Mouse (Mus musculus) lung, adult 18-20 months (tissue): ENCODE measurements around the gene Acin1.

Experiments used
- DNase-seq, 2 experiments: peaks; one replicate each; pipeline ENCODE4 v3.0.0; 2022; ENCODE audit warnings: mixed read lengths in 2 of 2

Gene Acin1

DNA sequence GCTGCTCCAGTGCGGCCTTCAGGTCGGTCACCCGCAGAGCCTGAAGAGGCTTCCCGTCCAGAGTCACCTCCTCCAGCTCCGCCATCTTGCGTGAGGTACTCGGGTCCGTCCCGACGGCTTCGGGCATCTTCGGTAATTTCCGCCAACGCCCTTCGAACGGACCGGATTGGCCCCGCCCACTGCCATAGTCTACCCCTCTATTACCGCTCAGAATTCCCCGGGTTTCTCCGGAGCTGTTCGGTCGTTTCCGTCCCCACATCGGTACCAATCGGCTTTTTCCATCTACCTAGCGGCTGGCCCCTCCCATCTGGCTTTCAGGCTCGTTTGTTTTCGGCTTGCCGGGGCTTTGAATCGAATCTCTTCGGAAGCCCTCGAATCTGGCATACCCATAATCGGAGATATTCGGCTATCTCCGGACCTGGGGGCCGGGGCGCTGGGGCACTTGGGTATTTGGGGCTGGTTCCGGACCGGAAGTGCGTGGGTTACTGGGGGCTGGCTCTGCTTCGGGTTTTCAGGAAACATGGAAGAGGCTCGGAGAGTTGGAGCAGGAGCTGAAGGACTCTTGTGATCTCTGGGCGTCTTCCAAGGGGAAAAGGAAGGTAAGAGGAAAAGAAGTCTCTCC is at the start of gene Acin1:
Gene Acin1, minus strand, starts transcription at position 410 of the 622 bp plus-strand sequence.
- DNase-seq, result peak; percentile 100

GRCm38 (mm10) chr14:54735221-54735620 is 48.5 kb upstream of the Acin1 start:
- DNase-seq, result no peak

- no peak for DNase-seq
Measured at GRCm38 (mm10) chr14:54734004-54734403, 47.3 kb upstream of the Acin1 start.

DNA sequence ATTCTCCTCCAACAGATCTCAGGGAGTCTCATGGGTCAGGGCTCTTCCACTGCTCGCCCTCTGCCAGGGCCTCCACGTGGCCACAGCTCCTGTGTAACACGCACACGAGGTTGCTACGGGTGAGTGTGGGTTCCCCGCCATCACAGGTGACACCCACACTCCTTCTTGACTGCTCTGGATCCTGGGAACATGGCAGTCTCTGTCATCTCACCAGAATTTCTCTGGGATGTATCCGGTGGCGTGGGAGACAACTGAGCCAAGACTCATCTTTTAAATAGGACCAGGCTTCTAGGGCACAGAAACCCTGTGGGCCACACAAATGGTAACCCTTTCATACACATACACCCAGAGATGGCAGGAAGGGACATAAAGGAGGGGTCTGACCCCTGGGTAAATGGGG is 45.5 kb upstream of the Acin1 start:
- no peak for DNase-seq

GRCm38 (mm10) chr14:54730305-54730704 is 43.6 kb upstream of the Acin1 start:
- no peak for DNase-seq

DNA sequence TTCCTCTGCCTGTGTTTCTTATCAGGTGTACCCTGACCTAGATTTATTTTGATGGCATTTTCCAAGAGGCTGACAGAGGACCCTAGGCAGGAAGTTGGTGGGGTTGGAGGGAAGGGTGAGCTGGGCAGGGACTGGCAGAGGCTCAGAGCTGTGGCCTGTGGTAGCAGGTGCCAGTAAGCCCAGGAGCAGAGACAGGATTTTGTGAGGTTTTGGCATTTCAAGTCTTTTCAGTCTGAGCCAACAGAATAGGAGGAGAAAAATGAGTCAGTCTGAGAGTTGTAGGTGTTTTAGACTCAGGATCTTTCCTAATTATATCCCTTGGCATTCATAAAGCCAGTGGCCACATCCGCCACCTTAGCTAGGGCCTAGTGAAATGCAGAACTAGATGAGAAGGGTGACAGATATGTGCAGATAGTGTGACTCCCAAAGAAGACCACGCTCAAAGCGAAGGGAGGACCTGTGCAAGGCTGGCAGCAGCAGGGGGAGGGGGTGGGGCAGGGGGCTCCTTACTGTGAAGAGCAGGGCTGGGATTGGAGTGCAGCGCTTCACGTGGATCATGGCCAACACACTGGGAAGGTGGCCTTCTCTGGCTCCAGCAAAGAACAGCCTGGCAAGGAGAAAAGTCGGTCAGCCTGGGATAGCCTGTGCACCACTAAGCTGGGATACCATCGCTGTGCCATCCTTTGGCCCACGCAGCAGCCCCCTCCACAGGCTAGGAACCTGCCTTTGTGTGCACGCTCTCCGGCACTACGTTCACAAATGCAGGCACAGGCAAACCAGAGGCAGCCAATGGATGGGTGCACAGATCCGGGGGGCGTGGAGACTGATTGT is 42.3 kb upstream of the Acin1 start:
- DNase-seq, result no peak

- DNase-seq, result no peak
Measured at GRCm38 (mm10) chr14:54727565-54727964, 40.8 kb upstream of the Acin1 start.

DNA sequence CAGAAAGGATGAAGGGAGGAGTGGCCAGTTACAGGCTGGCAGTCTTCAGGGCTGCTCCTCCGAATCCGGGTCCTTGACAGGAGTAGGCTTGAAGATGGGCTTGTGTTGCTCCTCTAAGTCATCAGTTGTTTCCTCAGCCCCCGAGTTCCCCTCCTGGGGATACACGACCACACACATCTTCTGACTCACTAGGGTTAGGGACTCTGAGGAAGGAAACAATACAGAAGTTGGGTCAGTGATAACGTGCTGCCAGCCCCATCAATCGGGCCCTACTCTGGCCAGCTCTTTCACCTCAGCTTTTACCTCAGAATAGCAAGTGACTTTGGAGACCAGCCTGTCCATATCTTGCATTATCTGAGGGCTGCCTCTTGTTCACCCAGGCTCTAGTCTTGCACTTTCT is 37.3 kb upstream of the Acin1 start:
- DNase-seq, result no peak

- DNase-seq, result no peak
Measured at GRCm38 (mm10) chr14:54721711-54722110, 35.0 kb upstream of the Acin1 start.

DNA sequence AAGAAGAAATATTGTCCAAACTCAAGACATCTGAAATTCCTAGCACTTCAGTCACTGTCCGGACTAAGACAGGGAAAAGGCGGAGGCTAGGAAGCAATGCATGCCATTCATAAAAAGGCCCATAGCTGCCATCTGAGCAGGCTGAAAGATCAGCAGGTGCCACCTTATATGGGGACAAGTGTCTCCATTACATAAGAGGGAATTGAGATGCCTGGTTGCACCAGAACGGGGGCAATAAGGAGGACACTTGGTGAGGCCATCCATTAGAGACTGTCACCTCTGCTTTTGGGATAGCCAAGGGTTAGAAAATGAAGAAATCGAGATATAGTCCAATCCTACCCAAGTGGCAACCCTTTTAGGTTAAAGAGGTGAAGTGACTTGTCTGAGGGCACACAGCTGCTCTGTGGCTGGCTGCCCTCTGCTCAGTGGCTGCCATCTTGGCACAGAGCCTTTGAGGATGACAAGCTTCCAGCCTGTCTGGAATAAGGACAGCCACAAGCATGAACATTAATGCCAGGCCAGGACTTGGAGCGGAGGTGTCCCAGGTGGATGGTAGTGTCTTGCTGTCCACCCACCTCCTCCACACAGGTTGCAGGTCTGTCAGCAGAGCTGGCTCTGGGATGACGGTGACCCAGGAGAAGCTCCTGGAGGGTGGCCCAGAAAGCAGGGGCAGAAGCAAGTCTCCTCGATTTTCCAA is 34.1 kb upstream of the Acin1 start:
- DNase-seq, result no peak

GRCm38 (mm10) chr14:54720041-54720440 is 33.3 kb upstream of the Acin1 start:
- DNase-seq, result no peak

GRCm38 (mm10) chr14:54715402-54715801 is 28.7 kb upstream of the Acin1 start:
- DNase-seq, result no peak

DNA sequence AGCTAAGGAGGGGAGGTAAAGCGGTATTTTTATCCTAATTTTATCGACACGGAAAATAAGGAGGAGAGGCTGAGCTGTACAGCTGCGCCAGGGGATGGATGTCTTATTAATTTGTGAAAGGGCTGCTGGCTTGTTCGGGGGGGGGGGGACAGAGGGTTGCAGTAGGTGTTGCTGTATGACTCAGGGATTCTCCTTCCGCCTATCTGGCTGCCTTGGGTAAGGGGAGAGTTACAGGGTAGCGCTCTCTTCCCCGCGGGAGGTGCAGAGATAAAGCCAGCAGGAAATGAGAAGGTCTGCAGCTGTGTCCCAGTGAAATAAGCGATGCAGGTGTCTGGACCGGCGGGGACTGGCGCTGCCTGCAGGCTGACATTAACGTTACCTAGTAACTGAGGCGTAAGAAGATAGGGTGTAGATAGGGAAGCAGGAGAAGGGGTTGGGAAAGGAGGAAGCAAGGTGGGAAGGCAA is 27.9 kb upstream of the Acin1 start:
- DNase-seq, result no peak

GRCm38 (mm10) chr14:54714121-54714520 is 27.4 kb upstream of the Acin1 start:
- DNase-seq, result peak; percentile 62 to 71

GRCm38 (mm10) chr14:54712861-54713260 is 26.1 kb upstream of the Acin1 start:
- DNase-seq, result peak; percentile 27 to 40

DNA sequence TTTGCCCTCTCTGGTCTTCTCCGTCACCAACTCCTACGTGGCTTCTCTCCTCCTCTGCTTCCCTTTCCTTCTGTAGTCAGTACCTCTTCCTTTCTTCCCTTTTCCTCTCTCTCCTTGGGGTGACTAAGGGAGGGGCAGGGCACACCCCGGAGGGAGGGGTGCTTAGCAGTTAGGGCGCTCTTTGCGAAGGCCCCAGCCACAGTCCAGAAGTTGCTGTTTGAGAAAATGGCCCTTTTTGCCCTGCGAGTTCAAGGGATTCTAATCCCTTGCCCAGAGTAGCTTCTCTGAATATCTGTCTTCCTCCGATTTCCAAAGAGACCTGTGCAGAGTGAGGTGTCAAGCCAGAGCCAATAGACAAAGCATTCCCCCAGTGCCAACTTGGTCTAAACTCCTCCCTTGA is 25.3 kb upstream of the Acin1 start, which contains the start of gene Cebpe:
Gene Cebpe, minus strand, starts transcription at position 101 of the 400 bp plus-strand sequence.
- DNase-seq, result no peak

- no peak for DNase-seq
Measured at GRCm38 (mm10) chr14:54709054-54709453, 22.3 kb upstream of the Acin1 start.

GRCm38 (mm10) chr14:54706589-54707320 is 20.0 kb upstream of the Acin1 start:
- DNase-seq, result no peak

DNA sequence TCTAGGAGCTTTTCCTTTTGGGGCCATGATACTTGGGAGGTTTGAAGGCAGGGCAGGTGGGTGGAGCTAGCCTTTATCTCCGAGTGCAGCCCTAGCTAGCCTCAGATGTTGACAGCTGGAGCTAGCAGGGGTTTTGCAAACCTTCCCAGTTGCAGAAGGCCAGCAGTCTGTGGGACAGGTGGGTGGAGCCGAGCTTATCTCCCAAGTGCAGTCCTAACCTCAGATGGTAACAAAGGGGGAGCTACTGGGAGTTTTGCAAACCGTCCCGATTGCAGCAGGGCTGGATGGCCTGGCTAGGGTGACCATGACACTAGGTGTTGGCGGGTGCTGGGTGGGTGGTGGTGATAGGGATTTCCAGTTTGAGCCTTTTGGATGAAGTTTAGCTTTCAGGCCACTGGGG is 19.1 kb upstream of the Acin1 start:
- no peak for DNase-seq

DNA sequence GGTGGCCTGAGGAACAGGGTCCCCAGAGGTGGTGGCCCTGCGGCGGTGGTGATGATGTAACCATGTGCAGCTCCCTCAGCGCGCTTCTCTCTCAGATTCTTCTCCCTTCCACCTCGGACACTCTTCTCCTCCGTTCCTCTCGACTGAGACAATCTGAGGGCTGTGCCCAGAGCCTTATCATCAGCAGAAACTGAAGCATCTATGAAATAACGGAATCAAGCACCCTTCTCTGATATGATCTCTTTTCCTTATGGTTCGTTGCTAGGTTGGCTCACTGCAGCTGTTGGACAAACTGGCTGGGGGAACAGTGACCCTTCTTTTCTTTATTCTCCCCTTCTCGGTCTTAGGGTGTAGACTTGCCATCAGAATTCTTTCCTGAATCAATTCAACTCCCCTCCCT is 16.5 kb upstream of the Acin1 start:
- no peak for DNase-seq

GRCm38 (mm10) chr14:54701298-54701697 is 14.6 kb upstream of the Acin1 start:
- peak; percentile 76 to 85 for DNase-seq

- no peak for DNase-seq
Measured at GRCm38 (mm10) chr14:54699586-54699985, 12.9 kb upstream of the Acin1 start.

GRCm38 (mm10) chr14:54698733-54699132 is 12.0 kb upstream of the Acin1 start, which contains the start of gene Gm29776:
TSS of gene Gm29776 (minus strand) at chr14:54698833.
- DNase-seq, result no peak
